Mouse (Mus musculus): Measurements from ENCODE around the gene Lrrc8c. TPM values are rescaled to one million over a fixed set of nuclear protein-coding genes. Genes with fewer than 3 reads are reported as not detected.

The Lrrc8c gene
- polyA plus RNA-seq (2015; fragmentation: Nextera tagmentation; extraction: Ambion mirVana), result 11.8 and 14.0 TPM in 2 replicates

- H3K27me3 ChIP-seq, result no peaks in the 10 kb centered on the region
- no peaks in the 10 kb centered on the region for H3K36me3 ChIP-seq
- peak; percentile 93 for ATAC-seq (ENCODE audit: low FRiP score)
- peak within 1 kb of the TSS; percentile 93 for H3K4me2 ChIP-seq
- H3K9ac ChIP-seq, result peak within 1 kb of the TSS; percentile 87
- peak within 1 kb of the TSS; percentile 89 for H3K27ac ChIP-seq
- H3K9me3 ChIP-seq, result no peaks in the 10 kb centered on the region
- H3K4me1 ChIP-seq (replicated peaks), result peaks cover 29% of the 10 kb centered on the region
- H3K4me3 ChIP-seq, result peak within 1 kb of the TSS; percentile 75
- under 1% methylated on average over 85 of the region's 93 CpGs for WGBS
Measured at GRCm38 (mm10) chr5:105519096-105519975, at the start of gene Lrrc8c. Gene Lrrc8c (plus strand): TSS chr5:105519388.

- Histone ChIP-seq H3K27ac (no peak overlapping the region), H3K9ac (no peak overlapping the region), H3K4me1 (replicated peaks) (0 out of 2 replicates have a peak, but pooled peaks cover 5% of the 10 kb centered on the region), H3K4me3 (no peak overlapping the region), H3K36me3 (peaks cover 17% of the 10 kb centered on the region; the same call in 1 of the 2 replicates), H3K9me3 (no peaks in the 10 kb centered on the region), H3K4me2 (no peak overlapping the region), H3K27me3 (no peaks in the 10 kb centered on the region)
- 79% methylated on average over 5 of the region's 5 CpGs for whole genome bisulfite sequencing
- ATAC-seq (ENCODE audit: low FRiP score), result no peak
Measured at GRCm38 (mm10) chr5:105472983-105473705, 46.0 kb upstream of the Lrrc8c start.

DNA sequence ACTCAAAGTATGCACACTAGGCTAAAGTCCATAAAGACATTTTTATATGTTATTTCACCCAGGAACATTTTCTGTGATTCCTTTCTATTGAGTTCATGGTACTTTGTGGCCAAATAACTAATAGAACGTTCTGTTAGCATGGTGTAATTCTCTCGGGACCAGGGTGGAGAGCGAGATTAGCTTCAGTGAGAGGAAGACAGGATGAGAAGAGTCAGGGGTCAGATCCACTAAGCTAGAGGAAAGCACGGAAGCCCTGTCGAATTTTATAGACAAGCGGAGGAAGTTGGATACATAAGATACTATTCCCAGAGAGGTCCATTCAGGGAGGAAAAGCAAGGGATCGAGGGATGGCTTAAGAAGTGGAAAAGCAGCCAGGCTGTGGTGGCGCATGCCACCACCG lies 41.7 kb upstream of the Lrrc8c start:
- H3K9ac ChIP-seq, result no peak overlapping the region
- no peak overlapping the region for H3K4me2 ChIP-seq
- H3K27ac ChIP-seq, result no peak overlapping the region
- WGBS, result 87% methylated on average over 9 of the region's 9 CpGs
- 0 out of 2 replicates have a peak, but pooled peaks cover 5% of the 10 kb centered on the region for H3K4me1 ChIP-seq (replicated peaks)
- peaks cover 49% of the 10 kb centered on the region for H3K36me3 ChIP-seq
- no peak overlapping the region for H3K4me3 ChIP-seq
- no peak for ATAC-seq (ENCODE audit: low FRiP score)
- H3K27me3 ChIP-seq, result no peaks in the 10 kb centered on the region
- H3K9me3 ChIP-seq, result no peaks in the 10 kb centered on the region

DNA sequence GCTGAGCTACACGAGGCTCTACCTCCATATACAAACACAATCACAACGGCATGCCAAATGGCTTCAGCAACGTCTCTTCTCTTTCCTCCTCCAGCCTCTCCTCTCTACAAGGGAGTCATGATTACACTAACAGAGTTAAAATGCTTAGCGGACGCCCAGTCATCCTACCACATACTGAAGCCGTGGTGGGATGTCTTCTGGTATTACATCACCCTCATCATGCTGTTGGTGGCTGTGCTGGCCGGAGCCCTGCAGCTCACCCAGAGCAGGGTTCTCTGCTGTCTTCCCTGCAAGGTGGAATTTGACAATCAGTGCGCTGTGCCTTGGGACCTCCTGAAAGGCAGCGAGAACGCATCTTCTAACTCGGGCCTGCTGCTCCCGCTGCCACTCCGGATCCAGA lies 39.5 kb upstream of the Lrrc8c start:
- Histone ChIP-seq H3K36me3 (peaks cover 61% of the 10 kb centered on the region), H3K4me2 (no peak overlapping the region), H3K9me3 (no peaks in the 10 kb centered on the region), H3K9ac (no peak overlapping the region), H3K27ac (no peak overlapping the region), H3K27me3 (no peaks in the 10 kb centered on the region), H3K4me3 (no peak overlapping the region), H3K4me1 (replicated peaks) (0 out of 2 replicates have a peak, but pooled peaks cover under 1% of the 10 kb centered on the region)
- WGBS, result 89% methylated on average over 13 of the region's 13 CpGs
- ATAC-seq (ENCODE audit: low FRiP score), result no peak

DNA sequence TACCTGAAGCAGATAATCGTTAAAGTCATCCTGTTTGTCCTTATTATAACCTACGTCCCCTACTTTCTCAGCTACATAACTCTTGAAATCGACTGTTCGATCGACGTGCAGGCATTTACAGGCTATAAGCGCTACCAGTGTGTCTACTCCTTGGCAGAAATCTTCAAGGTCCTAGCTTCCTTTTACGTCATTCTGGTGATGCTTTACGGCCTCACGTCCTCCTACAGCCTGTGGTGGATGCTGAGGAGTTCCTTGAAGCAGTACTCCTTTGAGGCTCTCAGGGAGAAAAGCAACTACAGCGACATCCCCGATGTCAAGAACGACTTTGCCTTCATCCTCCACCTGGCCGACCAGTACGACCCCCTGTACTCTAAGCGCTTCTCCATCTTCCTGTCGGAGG lies 38.6 kb upstream of the Lrrc8c start:
- 96% methylated on average over 17 of the region's 17 CpGs for WGBS
- ATAC-seq (ENCODE audit: low FRiP score), result no peak
- H3K36me3 ChIP-seq, result peaks cover 63% of the 10 kb centered on the region

DNA sequence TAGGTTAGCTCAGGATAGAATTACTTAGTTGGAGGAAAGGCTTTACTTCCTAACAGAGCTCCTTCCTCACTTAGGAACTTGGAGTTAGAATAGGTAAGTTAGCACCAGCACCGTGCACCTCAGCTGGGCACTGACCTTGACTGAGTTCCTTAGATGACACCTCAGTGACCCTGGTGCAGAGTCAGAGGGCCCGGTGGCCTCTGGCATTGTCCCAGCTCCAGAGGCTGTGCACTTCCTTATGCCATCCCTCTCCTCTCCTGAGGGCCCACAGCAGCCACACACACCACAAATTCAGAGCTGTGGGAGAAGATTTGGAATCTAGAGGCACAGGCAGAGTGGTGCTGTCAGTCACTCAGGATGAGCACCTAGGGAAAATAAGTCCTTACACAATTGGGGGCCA lies 35.6 kb upstream of the Lrrc8c start:
- no peak for ATAC-seq (ENCODE audit: low FRiP score)
- 0 out of 2 replicates have a peak, but pooled peaks cover 4% of the 10 kb centered on the region for H3K4me1 ChIP-seq (replicated peaks)
- 88% methylated on average over 2 of the region's 2 CpGs for WGBS
- no peak overlapping the region for H3K9ac ChIP-seq
- no peaks in the 10 kb centered on the region for H3K9me3 ChIP-seq
- no peak overlapping the region for H3K27ac ChIP-seq
- no peak overlapping the region for H3K4me2 ChIP-seq
- H3K4me3 ChIP-seq, result no peak overlapping the region
- peaks cover 69% of the 10 kb centered on the region for H3K36me3 ChIP-seq
- H3K27me3 ChIP-seq, result no peaks in the 10 kb centered on the region

More for the DNA sequence above, 38.6 kb upstream of the Lrrc8c start:
- Histone ChIP-seq H3K9ac (no peak overlapping the region), H3K27me3 (no peaks in the 10 kb centered on the region), H3K4me1 (replicated peaks) (0 out of 2 replicates have a peak, but pooled peaks cover 4% of the 10 kb centered on the region), H3K27ac (no peak overlapping the region), H3K4me2 (no peak overlapping the region), H3K4me3 (no peak overlapping the region), H3K9me3 (no peaks in the 10 kb centered on the region)

DNA sequence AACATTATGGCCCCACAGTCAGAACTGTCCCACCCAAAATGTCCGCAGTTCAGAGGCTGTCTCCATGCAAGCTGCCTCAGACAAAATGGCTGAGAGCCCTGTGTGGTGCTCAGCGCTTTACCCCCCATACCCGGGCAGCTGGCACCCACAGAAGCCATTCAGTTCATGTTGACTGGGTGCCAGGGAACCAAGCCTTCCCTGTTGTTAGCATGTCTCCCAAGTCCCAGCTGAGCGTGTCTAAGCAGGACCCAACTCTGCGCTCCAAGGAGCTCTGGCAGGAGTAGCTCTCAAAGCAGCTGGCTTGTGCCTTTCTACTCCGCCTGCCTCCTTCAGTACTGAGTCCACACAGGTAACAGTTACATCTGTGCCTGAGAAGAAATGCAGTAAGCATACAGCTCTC lies 34.9 kb upstream of the Lrrc8c start:
- ATAC-seq (ENCODE audit: low FRiP score), result no peak
- Histone ChIP-seq H3K4me2 (no peak overlapping the region), H3K27ac (no peak overlapping the region), H3K9ac (no peak overlapping the region), H3K4me3 (no peak overlapping the region), H3K4me1 (replicated peaks) (0 out of 2 replicates have a peak, but pooled peaks cover 4% of the 10 kb centered on the region), H3K36me3 (peaks cover 69% of the 10 kb centered on the region), H3K27me3 (no peaks in the 10 kb centered on the region), H3K9me3 (no peaks in the 10 kb centered on the region)
- WGBS, result 89% methylated on average over 6 of the region's 6 CpGs

GRCm38 (mm10) chr5:105484891-105485290 lies 34.3 kb upstream of the Lrrc8c start:
- H3K36me3 ChIP-seq, result peaks cover 63% of the 10 kb centered on the region

DNA sequence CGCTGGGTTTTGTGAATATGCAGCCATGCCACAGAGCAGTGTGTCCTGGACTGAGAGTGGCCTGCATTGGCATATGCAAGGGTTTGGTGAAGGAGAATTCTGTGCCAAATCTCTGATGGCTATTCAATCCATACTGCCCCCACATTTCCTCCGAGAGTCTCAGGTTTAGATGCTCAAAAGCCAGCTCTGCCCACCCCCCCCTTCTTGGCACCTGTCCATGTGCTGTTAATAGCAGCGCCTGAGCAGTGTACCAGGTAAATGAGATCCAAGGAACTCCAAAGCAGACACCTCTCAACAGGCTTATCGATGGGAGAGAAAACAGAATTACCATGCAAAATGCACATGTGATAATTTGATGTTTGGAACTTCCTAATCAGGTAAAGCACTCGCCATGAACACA lies 29.0 kb upstream of the Lrrc8c start:
- peaks cover 6% of the 10 kb centered on the region for H3K27me3 ChIP-seq
- peaks cover 26% of the 10 kb centered on the region for H3K4me1 ChIP-seq (replicated peaks)
- 86% methylated on average over 5 of the region's 5 CpGs for WGBS
- no peak for ATAC-seq (ENCODE audit: low FRiP score)
- no peak overlapping the region for H3K9ac ChIP-seq
- H3K4me3 ChIP-seq, result no peak overlapping the region
- no peak overlapping the region for H3K4me2 ChIP-seq
- no peak overlapping the region for H3K27ac ChIP-seq
- H3K36me3 ChIP-seq, result peaks cover 33% of the 10 kb centered on the region
- H3K9me3 ChIP-seq, result no peaks in the 10 kb centered on the region

More at GRCm38 (mm10) chr5:105484891-105485290, 34.3 kb upstream of the Lrrc8c start:
- no peak for ATAC-seq (ENCODE audit: low FRiP score)
- H3K27me3 ChIP-seq, result no peaks in the 10 kb centered on the region
- no peak overlapping the region for H3K9ac ChIP-seq
- H3K9me3 ChIP-seq, result no peaks in the 10 kb centered on the region
- 0 out of 2 replicates have a peak, but pooled peaks cover 4% of the 10 kb centered on the region for H3K4me1 ChIP-seq (replicated peaks)
- H3K4me2 ChIP-seq, result no peak overlapping the region
- 87% methylated on average over 14 of the region's 14 CpGs for WGBS
- H3K27ac ChIP-seq, result no peak overlapping the region
- no peak overlapping the region for H3K4me3 ChIP-seq

DNA sequence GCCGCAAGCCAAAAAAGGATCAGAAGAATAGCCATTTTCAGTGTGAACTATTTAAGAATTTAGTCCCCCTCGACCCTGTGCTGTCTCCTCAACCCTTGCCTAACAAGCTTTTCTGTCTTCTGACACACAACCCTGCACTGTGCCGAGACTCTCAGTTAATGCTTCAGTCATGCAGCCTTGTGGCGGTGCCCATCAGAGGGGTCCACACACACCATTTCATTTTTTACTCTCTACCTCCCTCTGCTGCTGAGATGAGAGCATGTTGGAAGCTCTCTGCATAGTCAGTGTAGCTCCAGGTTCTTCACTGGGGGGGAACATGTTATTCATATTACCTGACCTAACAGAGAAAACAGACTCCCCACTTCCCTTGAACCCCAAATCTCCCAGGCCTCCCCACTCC lies 27.8 kb upstream of the Lrrc8c start:
- Histone ChIP-seq H3K36me3 (peaks cover 23% of the 10 kb centered on the region), H3K4me2 (no peak overlapping the region), H3K4me1 (replicated peaks) (peaks cover 37% of the 10 kb centered on the region), H3K4me3 (no peak overlapping the region), H3K9ac (no peak overlapping the region), H3K27me3 (peaks cover 9% of the 10 kb centered on the region), H3K9me3 (no peaks in the 10 kb centered on the region), H3K27ac (no peak overlapping the region)
- WGBS, result 55% methylated on average over 4 of the region's 4 CpGs
- ATAC-seq (ENCODE audit: low FRiP score), result peak; percentile 48; the same call in 1 of the 2 replicates

DNA sequence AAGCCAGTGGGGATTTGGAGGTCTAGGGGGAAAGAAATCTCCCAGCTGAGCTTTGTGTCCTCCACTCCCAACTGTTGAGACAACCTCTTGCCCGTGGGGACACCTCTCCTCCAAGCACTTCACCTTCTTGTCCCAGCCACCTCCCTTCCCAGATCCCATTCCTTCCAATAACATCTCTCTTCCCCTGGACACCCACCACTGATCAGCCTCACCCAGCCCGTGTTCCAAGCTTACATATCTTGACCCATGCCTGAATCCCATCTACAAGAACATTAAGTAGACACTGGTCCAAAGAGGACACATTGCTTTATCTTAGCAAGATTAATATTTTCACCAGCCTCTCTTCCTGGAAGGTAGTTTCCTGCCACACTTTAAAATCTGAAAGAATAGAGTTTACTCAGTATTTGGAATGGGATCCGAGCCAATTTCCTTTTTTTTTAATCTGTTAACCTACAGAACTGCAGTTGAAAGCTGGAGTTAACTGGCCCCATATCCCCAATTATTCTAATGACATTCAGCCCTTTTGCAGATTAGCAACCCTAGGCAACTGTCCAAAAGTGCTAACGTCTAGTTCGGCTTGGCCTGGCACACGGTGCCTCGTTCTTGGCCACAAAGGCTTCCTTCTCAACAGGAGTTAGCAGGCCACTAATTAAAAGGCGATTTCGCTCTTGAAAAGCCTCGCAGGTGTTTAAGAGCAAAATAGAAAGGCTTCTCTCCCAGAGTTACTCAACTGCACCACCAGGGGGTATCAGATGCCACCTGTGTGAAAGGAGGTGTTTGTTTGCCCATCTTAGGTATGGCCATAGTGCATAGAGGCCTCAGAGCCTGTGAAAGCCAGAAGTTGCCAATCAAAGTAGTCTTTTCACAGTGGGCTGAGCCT lies 26.6 kb upstream of the Lrrc8c start:
- no peak overlapping the region for H3K9ac ChIP-seq
- H3K4me2 ChIP-seq, result no peak overlapping the region
- WGBS, result 33% methylated on average over 10 of the region's 10 CpGs
- H3K4me1 ChIP-seq (replicated peaks), result peaks cover 38% of the 10 kb centered on the region
- H3K9me3 ChIP-seq, result no peaks in the 10 kb centered on the region
- no peak overlapping the region for H3K4me3 ChIP-seq
- H3K27me3 ChIP-seq, result peaks cover 18% of the 10 kb centered on the region
- H3K27ac ChIP-seq, result peak overlapping the region; percentile 35
- ATAC-seq (ENCODE audit: low FRiP score), result peak; percentile 28; the same call in 1 of the 2 replicates
- H3K36me3 ChIP-seq, result peaks cover 15% of the 10 kb centered on the region
